Mouse (Mus musculus) kidney, adult 2 months (tissue): ENCODE results near the gene Mbd3l1. TPM values are rescaled to one million over a fixed set of nuclear protein-coding genes. Genes with fewer than 3 reads are reported as not detected.

Source experiments
- DNase-seq: peaks from one replicate; pipeline ENCODE4 v3.0.0; 2021
- H3K27ac ChIP-seq: fragments of 200-500 bp; 2 replicates; pipeline ENCODE4 v1.5.1; 2012; ENCODE audit warnings: low read depth, low read length, control low read depth, inconsistent platforms; ENCODE audit not compliant: insufficient read depth
- H3K27me3 ChIP-seq: fragments of 200-500 bp; replicated peaks from 2 replicates; pipeline ENCODE4 v1.6.1; 2012; ENCODE audit warnings: mild to moderate bottlenecking, moderate library complexity, low read length, inconsistent platforms; ENCODE audit not compliant: control insufficient read depth, insufficient read depth
- H3K36me3 ChIP-seq: fragments of 200-500 bp; 2 replicates; pipeline ENCODE4 v1.6.1; 2012; ENCODE audit warnings: mild to moderate bottlenecking, moderate library complexity, low read length, inconsistent platforms; ENCODE audit not compliant: control insufficient read depth, insufficient read depth
- H3K4me1 ChIP-seq: fragments of 200-500 bp; 2 replicates; pipeline ENCODE4 v1.6.1; 2011; ENCODE audit warnings: low read length; ENCODE audit not compliant: control insufficient read depth, insufficient read depth
- H3K4me3 ChIP-seq: fragments of 200-500 bp; 2 replicates; pipeline ENCODE4 v1.5.1; 2011; ENCODE audit warnings: mild to moderate bottlenecking, low read depth, low read length, control low read depth; ENCODE audit not compliant: insufficient read depth
- CTCF ChIP-seq: fragments of 200-500 bp; conservative IDR thresholded peaks from 2 replicates; pipeline ENCODE4 v1.5.1; 2011; ENCODE audit warnings: low read depth, mild to moderate bottlenecking, control low read depth, low read length, moderate library complexity, mixed read lengths; ENCODE audit not compliant: insufficient read depth, insufficient read length
- POLR2A ChIP-seq: fragments of 200-500 bp; IDR thresholded peaks from one replicate; pipeline ENCODE4 v1.6.1; 2011; ENCODE audit warnings: low read depth, low read length, control low read depth
- WGBS: fragments of 180-500 bp; shearing (Covaris S2); methylation state at CpG from one replicate; pipeline ENCODE4 v1.1.7; 2018; 5-methylcytosine and 5-hydroxymethylcytosine counted together
- polyA plus RNA-seq: library from polyadenylated mRNA; depleted of rRNA; stranded (reverse); fragments of >200 nt; gene quantifications from 2 replicates; pipeline ENCODE4 v1.2.3, GENCODE M21; 2012; rRNA removed

Gene Mbd3l1
- polyA plus RNA-seq, result not detected in 2 replicates

DNA sequence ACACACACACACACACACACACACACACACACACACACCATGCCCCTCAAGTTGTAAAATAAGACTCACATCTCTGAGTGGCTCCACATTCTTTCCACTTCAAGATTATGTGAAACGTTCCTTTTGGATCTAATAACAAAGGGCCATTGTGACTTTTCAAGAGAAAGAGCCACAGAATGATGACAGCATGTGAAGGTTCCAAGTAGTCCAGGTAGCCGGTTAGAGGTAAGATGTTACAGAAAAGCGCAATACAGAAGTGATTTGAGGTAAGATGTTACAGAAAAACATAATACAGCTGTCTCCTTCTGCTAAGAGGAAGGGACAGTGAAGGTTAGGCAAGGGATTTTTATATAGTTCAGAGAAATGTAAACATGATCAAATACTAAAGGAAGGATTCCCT is at the start of gene Mbd3l1, which contains the start of gene Zfp558:
Mbd3l1 (plus strand) TSS at position 192 of the 400 bp plus-strand sequence.
Zfp558 (minus strand) TSS at position 101 of the 400 bp plus-strand sequence.
- no peak for TF ChIP-seq CTCF
- no peak for TF ChIP-seq POLR2A
- Histone ChIP-seq H3K27me3 (no peaks in the 10 kb centered on the region), H3K36me3 (no peaks in the 10 kb centered on the region), H3K27ac (no peak within 1 kb of the TSS), H3K4me3 (no peak within 1 kb of the TSS), H3K4me1 (no peaks in the 10 kb centered on the region)
- DNase-seq, result no peak
- 75% methylated on average over 3 of the region's 3 CpGs for WGBS

DNA sequence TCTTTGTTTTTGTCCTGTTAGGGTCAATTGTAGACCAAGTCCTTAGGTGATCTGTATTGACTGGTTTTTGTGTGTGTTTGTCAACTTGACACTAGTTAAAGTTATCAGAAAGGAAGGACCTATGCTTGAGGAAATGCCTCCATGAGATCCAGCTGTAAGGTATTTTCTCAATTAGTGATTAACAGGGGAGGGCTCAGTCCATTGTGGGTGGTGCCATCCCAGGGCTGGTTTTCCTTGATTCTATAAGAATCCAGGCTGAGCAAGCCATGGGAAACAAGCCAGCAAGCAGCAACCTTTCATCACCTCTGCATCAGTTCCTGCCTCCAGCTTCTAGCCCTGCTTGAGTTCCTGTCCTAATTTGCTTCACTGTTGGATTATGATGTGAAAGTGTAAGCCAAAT is 47.8 kb upstream of the Mbd3l1 start, which contains the start of gene Mbd3l2:
Mbd3l2 (plus strand) TSS at position 301 of the 400 bp plus-strand sequence.
- Histone ChIP-seq H3K27me3 (no peaks in the 10 kb centered on the region), H3K27ac (no peak within 1 kb of the TSS), H3K4me1 (no peaks in the 10 kb centered on the region), H3K4me3 (no peak within 1 kb of the TSS), H3K36me3 (no peaks in the 10 kb centered on the region)
- DNase-seq, result no peak
- no peak for TF ChIP-seq POLR2A
- no peak for TF ChIP-seq CTCF

DNA sequence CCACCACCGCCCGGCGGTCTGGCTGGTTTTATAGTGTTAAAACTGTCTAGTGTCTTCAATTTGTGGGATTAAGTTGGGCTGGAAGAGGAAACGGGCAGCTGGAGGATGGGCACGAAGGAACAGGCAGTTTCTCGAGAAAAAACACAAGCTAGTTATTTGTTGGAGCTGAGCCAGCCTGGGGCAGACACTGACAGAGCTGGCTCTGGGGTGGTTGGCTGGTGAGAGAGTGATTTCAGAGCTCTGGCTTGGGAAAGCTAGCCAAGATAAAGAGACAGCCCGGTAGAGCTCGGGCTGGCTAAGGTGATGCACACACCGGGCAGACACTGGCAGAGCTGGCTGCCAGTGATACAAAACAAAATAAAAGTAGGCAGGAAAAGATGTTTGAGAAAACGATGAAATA is 46.5 kb upstream of the Mbd3l1 start:
- Histone ChIP-seq H3K36me3 (no peaks in the 10 kb centered on the region), H3K4me1 (no peaks in the 10 kb centered on the region), H3K27ac (no peak overlapping the region), H3K27me3 (no peaks in the 10 kb centered on the region), H3K4me3 (no peak overlapping the region)
- 73% methylated on average over 10 of the region's 10 CpGs for WGBS
- DNase-seq, result no peak
- TF ChIP-seq CTCF (no peak), POLR2A (no peak)

DNA sequence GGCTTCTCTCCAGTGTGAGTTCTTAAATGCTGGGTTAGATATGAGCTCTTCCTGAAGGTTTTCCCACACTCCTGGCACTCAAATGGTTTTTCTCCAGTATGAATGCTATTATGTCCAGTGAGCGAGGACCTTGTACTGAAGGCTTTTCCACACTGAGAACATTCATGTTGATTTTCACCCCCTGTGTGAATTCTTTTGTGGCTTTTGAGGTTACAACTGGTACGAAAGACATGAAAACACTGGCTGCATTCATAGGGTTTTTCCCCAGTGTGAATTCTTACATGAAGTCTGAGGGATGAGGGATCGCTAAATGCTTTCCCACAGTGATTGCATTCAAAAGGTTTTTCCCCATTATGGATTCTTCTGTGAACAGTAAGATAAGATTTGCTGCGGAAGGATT is 21.6 kb upstream of the Mbd3l1 start:
- WGBS, result 98% methylated on average over 4 of the region's 4 CpGs
- TF ChIP-seq POLR2A, result no peak
- TF ChIP-seq CTCF, result no peak
- no peak for DNase-seq
- Histone ChIP-seq H3K4me1 (no peaks in the 10 kb centered on the region), H3K4me3 (no peak overlapping the region), H3K36me3 (peaks cover 8% of the 10 kb centered on the region), H3K27me3 (no peaks in the 10 kb centered on the region), H3K27ac (no peak overlapping the region)

DNA sequence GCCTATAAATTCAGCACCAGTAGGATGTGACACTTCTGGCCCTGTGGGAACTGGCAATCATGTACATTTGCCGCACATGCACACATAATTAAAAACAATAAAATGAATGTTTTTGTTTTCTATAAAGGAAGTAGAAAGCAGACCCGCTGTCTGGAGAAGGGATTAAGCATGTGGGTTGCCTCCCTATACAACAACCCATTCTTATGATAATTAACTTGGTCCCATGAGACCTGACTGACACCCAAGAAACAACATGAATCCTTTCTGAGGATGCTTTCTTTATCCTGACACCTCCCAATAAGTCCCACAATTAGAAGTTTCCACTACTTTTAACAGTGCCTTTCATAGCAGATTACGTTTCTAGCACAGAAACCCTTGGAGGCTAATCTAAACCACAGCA is 10.8 kb upstream of the Mbd3l1 start:
- DNase-seq, result no peak
- Histone ChIP-seq H3K4me3 (no peak overlapping the region), H3K27ac (no peak overlapping the region), H3K4me1 (no peaks in the 10 kb centered on the region), H3K27me3 (no peaks in the 10 kb centered on the region), H3K36me3 (no peaks in the 10 kb centered on the region)
- TF ChIP-seq POLR2A (no peak), CTCF (no peak)
- 81% methylated on average over 3 of the region's 3 CpGs for WGBS

DNA sequence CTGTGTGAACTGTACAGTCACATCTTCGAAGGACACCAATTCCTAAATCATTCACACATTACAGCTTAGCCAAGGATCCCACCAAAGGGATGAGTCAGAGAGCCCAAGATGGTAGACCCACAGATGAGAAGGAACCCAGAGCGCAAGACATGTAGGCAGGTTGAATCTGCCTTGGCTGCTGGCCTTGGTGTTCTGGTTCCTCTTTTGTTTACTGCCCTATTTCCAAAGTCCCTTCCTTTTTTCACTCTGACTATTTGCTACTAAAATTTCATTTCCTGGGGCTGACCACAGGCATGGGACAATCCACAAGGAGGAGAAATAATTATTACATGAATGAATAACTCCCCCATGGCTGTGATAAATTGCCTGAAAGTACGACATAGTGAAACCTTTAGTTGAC is 10.2 kb upstream of the Mbd3l1 start:
- no peak for TF ChIP-seq CTCF
- no peak for TF ChIP-seq POLR2A
- Histone ChIP-seq H3K27me3 (no peaks in the 10 kb centered on the region), H3K4me1 (no peaks in the 10 kb centered on the region), H3K4me3 (no peak overlapping the region), H3K27ac (no peak overlapping the region), H3K36me3 (no peaks in the 10 kb centered on the region)
- no peak for DNase-seq
- 80% methylated on average over 3 of the region's 3 CpGs for WGBS

DNA sequence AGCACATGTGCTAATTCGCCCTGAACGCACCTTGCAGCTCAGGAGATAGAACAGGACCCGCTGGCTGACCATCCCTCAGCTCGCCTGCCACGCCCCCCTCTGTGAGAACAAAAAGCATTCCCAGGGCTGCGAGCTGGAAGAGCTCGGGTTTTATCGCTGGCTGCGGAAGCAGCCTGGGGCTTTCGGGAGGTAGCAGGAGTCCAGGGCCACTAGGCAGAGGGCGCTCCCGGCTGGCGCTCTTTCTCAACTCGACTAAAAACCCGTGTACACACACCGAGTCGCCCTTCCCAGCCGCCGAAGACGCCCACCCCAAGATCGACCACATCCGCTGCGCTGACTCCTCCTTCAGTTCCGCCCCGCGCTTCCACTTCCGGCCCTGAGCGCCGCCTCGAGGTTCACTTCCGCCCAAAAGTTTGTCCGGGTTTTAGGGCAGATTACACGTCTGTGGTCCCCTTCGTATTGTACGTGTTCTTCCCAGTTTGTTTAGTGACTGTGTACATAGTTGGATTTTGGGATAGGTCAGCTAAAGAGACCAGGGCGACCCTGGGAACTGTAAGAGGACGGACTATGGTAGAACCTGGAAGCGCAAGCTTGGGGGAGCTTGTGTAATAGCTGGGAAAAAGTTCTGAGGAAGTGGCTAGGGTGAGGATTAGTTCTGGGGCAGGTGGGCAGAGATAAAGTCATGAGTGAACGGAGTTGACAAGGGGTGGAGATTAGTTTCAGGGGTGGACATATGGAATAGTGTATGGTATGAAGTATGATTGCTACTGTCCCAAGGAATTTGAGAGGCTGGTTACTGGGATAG is 4.6 kb upstream of the Mbd3l1 start:
- 5% methylated on average over 39 of the region's 39 CpGs for WGBS

More for the DNA sequence above, 4.6 kb upstream of the Mbd3l1 start:
- Histone ChIP-seq H3K4me3 (peak overlapping the region; percentile 83), H3K27me3 (no peaks in the 10 kb centered on the region), H3K4me1 (no peaks in the 10 kb centered on the region), H3K36me3 (no peaks in the 10 kb centered on the region), H3K27ac (peak overlapping the region; percentile 42)
- DNase-seq, result peak; percentile 65
- TF ChIP-seq POLR2A (no peak), CTCF (no peak)
